Mouse (Mus musculus): ENCODE results near the gene Dot1l.

Dot1l gene

DNA sequence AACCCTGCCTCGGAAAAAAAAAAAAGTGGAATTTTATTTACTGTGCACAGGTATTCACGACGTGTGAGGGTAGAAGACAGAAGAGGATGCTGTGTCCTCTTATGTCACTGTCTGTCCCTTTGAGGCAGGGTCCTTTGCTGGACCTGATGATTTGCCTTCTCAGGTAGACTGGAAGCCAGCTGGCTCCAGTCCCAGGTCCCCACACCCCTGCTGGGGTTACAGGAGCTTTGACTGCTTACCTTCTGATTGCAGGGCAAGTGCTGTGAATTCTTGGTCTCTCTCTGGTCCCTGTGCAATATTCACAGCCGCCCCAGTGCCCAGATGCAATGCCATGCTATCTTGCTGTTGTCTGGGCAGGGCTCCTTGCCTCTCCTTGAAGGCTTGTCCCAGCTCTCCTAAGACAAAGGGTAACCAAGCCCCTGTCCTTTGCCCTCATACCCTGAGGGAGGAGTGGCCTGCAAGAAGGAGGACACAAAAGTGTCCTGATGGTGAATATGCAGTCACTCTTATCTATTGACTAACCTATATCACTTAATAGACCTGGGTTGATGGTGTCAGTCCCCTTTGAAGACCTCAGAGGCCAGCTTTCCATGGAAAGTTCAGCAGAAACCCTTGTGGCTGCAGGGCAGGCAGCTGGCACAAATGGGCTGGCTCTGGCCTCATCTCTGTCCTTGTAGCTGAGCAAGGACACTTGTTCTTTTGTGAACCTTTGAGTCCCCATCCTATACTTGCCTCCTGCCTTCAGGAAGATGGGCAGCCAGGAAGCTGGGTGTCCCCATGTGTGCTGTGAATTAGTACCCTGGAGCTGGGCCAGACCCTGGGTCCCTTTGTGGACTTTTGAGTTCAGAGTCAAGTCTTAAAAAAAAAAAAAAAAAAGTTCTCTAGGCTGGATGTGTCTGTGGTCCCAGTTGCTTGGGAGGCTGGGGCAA lies 5.9 kb downstream of the Dot1l start:
- DNase-seq = no peak

DNA sequence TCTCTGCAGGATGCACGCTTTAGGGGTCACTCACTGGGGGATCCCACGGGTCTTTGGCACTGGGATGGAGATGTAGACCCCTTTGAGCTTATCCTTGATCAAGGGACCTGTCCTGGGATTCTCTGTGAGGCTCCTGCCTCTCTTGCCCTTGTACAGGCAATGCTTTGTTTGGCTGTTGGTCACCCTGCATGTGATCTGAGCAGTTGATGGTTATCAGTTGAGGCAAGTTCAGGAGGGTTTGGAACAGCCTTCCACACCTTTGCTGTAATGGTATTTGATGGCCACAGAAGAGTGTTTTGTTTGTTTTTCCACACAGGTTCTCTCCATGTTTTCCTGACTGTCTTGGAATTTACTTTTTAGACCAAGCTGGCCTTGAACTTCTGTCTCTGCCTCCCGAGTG lies 6.8 kb downstream of the Dot1l start:
- DNase-seq = no peak

DNA sequence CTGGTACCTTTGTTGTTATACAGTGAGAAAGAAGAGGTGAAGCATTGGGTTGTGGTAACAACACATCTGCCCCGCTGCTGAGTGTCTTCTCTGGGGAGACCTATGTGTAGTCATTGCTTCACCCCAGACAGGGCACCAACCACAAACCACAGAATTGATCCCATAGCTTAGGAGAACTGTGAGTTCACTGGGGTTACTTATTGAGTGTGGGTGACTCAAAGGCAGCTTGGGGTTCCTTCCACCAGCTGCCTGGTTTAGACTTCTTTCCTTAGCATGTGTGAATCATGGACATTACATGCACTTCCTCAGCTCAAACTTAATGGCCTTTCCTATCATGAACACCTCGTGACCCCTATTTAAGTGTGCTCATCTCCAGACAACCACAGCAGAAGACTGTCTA lies 8.5 kb downstream of the Dot1l start:
- DNase-seq = no peak

DNA sequence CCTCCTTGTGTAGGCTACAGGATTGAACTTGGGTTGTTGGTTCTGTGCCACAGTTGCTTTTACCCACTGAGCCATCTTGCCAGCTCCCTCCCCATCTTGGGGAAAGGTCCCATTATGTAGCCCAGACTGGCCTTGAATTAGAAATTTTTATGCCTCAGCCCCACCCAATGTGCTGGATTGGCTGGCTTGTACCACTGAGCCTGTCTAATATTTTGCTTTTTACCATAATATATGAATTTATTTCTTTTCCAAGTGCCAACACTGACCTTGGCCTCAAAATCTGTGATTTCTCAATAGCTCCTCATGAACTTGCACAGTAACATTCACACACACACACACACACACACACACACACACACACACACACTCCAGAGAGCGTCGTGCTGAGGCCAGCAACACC lies 10.7 kb downstream of the Dot1l start:
- no peak for DNase-seq

DNA sequence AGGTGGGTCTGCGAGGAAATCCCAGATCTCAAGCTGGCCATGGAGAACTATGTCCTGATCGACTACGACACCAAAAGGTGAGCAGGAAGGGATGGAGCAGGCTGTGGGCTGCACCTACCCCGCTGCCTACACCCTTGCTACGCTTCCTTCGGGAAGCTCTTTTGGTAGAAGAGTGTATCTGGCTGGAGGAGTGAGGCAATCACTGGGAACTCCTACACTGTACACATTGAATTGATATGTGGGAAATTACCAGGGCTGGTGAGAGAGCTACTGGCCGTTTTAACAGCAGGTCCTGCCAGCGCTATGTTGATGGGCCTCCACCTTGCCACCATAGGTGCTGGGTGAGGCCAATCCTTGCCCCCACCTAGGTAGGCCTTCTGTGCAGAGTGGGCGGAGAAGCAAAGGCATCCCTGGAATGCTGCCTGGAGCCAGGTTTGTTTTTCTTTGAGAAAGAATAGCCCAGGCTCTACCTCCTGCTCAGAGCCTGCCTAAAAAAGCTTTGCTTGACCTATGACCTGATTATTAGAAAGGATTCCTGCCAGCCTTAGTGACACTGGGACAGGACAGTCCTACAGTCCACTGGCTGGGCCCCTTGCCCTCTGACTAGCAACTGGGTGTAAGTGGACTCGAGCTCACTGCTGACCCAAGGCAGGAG lies 11.3 kb downstream of the Dot1l start:
- DNase-seq = no peak

DNA sequence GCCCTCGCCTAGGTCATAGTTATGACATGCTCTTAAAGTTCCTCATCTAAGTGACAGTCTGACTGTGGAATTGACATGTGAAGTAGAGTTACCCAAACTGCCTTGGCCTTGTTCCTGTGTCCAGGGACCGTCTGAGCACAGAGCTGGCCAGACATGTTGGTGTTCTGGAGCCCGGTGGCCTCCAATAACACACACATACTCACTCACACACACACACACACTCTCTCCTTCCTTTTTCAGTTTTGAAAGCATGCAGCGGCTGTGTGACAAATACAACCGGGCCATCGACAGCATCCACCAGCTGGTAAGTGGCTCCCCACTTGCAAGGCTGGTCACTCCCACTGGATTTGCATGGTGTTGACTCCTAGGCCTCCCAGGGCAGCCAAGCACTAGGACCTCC lies 13.4 kb downstream of the Dot1l start:
- no peak for DNase-seq

DNA sequence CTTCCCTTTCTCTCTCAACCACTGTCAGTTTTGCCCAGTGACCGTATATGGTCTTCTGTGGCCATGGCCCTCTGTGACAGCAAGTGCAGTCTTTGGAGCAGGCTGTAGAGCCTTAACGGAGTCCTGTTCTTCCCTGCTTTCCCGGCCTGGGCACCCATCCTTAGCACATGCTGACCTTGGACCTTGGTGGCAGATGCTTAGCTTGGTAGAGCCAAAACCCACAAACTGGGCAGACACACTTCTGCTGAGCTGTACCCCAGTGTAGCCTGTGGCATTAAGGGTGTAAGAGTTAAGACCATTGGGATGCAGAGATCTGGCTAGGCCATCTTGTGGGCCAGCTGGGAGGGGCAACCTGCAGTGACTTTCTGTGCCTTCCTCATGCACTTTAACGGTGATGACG lies 18.8 kb downstream of the Dot1l start:
- DNase-seq = no peak

DNA sequence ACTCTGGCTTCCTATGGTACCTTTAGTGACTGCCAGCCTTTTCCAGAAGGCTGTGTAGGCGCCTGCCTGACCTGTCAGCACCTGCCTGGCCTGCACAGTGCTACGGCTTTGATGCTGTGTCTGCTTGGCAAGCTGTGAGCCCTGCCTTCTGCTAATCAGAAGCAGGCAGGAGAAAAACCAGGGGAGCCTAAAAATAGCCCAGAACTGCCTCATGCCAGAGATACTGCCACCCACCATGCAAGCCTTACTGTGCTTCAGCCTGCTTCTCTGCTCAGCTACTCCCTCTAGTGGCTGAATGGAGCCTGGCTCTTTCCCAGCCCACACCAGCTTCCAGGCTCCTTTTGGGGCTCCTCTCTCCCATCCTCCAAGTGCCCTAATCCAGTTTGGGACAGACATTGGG lies 19.5 kb downstream of the Dot1l start:
- peak; percentile 77 for DNase-seq

DNA sequence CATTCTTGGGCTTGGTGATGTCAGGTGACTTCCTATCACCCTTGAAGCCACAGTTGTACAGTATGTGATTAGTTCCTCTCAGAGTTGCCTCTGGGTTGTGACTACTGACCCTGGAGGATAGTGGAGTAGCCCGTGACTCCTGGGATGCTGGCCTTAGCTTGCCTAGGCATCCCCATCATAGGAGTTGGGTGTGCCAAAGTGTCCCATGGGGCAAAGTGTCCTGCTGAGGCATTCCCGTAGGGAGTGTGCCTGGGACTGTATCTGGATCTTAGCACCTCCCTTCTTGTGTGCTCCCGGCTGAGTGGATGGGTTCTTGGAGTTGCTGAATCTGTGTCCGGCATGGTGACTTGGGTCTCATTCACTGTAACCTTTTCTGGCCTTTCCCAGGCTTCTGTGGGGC lies 20.0 kb downstream of the Dot1l start:
- DNase-seq = no peak

DNA sequence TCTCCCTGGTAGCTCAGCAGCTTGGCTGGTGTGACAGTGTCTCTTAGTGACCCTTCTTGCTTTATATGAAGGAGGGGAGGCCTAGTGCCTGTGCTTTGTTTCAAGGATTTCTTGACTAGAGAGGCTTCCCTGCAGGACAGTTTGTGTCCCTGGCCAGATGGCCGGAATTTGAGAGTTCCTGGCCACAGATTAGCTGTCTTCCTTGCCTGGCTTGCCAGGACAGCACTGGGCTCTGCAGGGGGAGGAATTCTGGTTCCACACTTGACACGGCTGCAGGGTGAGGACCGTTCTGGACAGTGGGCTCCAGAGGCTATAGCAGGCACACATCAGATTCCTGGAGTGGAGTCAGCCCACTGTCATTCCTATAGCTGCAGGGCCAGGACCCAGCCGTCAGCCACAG lies 20.7 kb downstream of the Dot1l start:
- no peak for DNase-seq

DNA sequence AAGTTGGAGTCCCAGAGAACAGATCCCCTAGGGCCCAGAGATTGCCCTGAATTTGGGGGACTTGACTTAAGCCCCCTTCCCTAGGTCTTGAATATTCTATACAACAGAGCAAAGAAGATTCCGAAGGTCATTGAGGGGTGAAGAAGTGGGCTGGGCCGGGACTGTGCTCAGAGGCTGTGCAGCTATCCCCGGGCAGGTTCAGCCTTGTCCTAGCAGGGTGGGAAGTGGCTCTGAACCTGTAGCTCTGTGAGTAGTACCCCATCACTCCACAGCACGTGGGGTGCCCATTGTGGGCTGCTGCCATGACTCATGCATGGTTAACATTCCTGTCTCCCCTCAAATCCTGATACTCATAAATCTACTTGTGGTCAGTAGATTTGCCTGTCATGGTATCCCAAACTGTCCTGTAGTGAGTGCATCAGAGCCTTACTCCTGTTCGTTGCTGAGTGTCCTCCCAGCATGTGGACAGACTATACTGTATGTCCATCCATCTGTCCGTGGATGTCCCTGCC lies 21.4 kb downstream of the Dot1l start:
- no peak for DNase-seq

DNA sequence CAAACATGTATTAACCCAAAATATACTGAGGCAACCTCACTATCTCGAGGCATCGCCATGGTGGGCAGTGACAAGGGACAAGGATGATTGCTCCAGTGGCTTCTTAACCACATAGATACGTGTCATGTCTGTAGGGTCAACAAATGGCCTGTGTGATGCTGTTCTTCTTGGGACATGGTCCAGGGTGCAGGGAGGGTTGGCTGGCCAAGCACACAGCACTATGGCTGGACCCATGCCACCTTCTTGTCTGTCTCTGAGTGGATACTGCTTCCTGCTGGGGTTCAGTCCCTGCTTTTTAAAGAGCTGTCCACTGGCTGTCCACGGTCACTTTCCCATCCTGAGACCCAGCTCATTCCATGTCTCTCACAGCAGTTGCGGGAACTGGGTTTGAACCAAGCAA lies 22.1 kb downstream of the Dot1l start:
- DNase-seq = no peak

DNA sequence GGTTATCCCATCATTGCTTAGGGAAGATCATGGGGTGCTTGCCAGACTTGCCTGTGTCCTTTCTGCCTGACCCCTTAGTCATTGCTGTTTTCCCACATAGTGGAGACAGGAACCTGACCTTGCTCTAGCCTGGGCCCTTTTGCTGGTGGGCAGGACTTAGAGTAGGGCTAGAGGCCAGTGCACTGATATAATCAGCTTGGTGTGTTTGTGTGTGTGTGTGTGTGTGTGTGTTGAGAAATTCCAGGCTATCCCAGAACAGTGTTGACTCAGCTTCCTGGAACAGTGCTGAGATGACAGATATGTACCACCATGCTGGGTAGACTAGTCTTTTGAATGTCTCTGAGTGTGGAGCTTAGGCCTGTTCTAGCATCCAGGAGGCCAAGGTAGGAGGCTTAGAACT lies 24.6 kb downstream of the Dot1l start:
- DNase-seq = no peak

DNA sequence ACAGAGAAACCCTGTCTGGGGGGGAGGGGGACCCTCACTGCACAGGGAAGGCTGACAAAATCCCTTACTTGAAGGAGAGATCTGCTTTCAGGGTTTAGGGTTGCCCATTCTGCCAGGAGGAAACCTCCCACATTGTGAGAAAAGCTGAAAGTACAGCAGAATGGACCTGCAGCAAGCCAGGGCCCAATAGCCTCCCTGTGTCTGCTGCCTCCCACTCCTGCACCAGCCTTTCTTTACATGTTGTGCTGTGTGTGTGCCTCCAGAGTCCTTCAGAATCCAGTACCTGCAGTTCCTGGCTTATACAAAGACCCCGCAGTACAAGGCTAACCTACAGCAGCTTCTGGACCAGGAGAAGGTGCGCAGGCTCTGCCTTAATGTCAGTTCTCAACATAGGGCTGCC lies 29.3 kb downstream of the Dot1l start:
- no peak for DNase-seq

DNA sequence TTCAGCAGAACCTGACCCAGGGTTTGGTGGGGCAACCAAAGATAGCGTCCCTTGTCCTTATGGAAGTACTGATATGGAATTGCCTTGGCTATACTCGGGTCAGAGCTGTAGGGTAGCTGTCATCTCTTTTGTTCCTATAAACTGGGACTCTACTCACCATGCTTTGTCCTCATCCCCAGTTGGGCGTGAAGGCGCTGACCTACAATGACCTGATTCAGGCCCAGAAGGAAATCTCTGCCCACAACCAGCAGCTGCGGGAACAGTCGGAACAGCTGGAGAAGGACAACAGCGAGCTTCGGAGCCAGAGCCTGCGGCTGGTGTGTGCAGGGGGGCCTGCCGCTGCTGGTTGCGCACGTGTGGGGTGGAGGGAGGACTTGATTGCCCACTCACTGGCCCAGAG lies 29.9 kb downstream of the Dot1l start:
- DNase-seq = no peak

DNA sequence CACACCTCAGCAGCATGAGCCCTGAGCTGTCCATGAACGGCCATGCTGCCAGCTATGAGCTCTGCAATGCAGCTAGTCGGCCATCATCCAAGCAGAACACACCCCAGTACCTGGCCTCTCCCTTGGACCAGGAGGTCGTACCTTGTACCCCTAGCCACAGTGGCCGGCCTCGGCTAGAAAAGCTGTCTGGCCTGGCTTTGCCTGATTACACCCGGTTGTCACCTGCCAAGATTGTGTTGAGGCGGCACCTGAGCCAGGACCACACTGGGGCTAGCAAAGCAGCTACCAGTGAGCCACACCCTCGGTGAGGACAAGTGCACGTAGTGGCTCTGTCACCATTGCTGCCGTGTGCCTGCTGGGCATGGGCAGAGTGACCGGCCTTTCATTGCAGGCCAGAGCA lies 31.0 kb downstream of the Dot1l start:
- no peak for DNase-seq

DNA sequence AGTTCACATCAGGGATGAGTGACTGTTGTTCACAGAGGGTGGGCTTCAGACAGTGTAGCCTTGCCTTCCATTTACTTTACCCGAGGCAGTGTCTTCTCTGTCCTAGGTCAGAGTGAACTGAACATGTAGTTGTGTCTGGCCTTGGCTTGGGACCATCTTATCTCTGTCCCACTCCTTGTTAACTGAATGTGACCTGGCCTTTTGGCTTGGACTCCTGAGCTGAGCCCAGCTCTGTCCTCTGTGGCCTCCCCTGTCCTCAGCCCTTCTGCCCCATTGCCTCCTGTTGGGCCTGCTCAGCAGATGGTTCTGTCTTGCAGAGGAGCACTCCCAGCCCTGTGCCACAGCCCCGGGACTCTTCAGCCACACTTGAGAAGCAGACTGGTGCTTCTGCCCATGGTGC lies 32.5 kb downstream of the Dot1l start:
- no peak for DNase-seq

DNA sequence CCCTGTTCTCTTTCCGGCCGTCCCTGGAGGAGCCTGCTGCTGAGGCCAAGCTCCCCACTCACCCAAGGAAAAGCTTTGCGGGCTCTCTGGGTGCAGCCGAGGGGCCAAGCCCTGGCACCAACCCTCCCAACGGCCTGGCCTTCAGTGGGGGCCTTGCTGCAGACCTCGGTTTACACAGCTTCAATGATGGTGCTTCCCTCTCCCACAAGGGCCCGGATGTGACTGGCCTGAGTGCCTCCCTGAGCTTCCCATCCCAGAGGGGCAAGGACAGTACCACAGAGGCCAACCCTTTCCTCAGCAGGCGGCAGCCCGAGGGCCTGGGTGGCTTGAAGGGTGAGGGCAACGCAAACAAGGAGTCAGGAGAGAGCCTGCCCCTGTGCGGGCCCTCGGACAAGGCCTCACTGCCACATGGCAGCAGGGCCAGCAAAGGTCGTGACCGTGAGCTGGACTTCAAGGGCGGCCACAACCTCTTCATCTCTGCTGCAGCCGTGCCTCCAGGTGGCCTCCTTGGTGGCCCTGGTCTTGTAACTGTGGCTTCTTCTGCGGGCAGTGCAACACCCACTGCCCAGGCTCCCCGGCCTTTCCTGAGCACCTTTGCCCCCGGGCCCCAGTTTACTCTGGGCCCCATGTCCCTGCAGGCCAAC lies 35.9 kb downstream of the Dot1l start:
- no peak for DNase-seq

DNA sequence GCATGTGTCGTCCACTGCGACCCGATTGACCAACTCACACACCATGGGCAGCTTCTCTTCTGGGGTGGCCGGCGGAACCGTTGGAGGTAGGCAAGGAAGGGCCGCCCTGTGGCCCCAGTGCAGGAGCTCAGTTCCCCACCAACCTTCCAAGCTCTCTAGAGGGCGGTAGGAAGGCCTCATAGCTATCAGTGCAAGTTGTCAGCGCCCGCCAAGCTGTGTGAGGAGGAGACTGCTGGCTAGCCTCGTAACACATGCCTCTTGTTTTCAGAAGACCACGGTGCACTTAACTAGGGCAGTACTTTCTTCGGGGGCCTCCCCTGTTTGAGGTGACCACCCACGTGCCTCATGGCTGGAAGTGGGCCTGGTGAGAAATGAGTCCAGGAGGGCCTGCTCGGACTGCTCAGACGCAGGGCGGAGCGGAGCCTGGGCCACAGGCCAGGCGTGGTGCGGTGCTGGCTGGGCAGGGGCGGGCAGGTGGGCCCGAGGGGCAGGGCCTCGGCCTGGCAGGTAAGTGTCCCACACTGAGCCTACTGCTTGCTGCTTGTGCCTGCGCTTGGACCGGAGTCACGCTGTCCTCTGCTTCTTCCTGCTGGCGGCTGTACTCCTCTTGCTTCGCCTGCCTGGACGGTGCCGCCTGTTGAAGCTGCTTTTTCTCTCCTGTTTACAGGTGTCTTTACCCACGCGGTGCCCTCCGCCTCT lies 36.6 kb downstream of the Dot1l start:
- DNase-seq = no peak

DNA sequence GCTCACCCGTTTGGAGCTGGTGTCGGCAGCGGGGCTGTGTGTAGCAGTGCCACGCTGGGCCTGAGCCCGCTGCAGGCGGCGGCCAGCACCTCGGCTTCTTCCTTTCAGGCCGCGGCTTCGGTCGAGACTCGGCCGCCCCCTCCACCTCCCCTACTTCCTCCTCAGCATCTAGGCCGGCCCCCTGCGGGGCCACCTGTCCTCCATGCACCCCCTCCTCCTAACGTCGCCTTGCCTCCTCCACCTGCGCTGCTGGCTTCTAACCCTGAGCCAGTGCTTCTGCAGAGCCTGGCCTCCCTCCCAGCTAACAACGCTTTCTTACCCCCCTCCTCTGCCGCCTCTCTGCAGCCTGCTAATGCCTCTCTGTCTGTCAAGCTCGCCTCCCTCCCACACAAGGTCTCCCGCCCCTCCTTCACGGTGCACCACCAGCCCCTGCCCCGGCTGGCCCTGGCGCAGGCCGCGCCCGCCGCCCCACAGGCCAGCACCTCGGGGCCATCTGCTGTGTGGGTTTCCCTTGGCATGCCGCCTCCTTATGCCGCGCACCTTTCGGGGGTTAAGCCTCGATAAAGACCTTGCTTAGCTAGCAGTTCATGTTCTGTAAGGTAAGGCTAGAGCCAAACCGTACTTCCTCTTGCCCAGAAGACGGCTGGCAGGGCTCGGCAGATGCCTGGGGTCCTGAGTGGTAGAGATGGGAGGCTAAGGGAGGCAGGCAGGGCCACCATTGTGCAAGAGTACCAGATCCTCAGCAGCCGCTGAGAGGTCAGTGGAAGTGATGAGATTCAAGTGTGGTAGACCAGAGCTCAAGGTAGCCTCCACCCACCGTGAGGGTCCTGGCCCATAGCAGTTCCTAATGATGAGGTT lies 37.4 kb downstream of the Dot1l start:
- no peak for DNase-seq

DNA sequence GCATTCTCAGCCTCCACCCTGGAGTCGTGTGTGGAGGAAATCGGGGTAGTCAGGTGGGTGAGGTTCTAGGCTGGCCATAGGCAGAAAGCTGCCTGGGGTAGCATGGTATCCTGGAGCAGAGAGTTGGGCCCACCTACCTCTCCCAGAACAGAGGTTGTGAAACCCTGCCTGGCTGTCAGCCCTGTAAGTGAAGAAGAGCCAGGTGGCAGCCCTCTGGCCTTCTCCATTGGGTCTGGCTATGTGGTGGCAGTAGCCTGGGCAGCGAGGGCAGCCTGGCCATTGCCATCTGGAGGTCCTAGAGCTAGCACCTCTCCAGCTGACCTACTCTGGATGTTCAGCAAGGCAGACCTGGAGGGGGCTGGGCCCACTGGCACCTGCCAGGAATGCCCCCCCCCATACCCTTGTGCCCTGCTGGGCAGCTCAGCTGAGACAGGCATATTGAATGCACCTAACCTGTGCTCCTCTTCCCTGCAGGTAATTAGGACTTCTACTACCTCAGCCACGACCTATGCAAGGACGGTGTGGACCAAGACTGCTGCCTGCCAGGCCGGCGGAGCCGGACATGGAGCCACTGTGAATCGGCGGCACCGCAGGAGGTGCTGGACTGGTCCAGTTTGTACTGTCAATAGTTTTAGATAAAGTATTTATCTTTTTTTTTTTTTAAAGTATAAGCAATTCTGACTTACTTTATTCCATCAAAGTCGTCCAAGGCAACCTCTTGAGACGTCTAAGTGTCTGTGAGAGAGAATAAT lies 38.2 kb downstream of the Dot1l start:
- DNase-seq = no peak
